Mouse (Mus musculus): Measurements from ENCODE around the gene Pllp.
A peak's percentile ranks its signal among the peaks of the same experiment; 100 is the strongest.

DNA sequence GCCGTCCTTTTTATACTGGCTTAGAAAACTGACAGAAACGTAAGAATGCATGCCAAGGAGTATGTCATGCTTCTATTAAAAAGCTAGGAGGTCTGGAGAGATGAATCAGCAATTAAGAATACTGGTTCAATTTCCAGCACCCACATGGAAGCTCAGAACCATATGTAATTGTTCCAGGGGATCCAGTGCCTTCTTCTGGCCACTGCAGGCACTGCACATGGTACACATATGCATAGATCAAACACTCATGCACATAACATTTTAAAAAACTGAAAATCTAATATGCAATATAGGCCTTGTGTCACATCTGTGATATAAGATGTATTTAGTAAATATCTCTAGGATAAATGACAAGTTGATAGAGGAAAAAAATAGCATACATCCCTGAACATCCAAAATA, 38.0 kb downstream of the Pllp start:
- TF ChIP-seq POLR2A (IDR thresholded peaks at IDR 0.05; ENCODE audit: insufficient read depth, low read depth, low read length) = no peak
- peak; percentile 54 for TF ChIP-seq CTCF (IDR thresholded peaks at IDR 0.05)

Data from heart, adult 2 months (tissue).